Mouse (Mus musculus) olfactory bulb, adult 2 months (tissue): Measurements from ENCODE around the gene Ephb2. TPM values are rescaled to one million over a fixed set of nuclear protein-coding genes. Genes with fewer than 3 reads are reported as not detected.

Experiments
- H3K27ac ChIP-seq: fragments of 200-500 bp; 2 replicates; pipeline ENCODE4 v1.5.1; 2012; ENCODE audit warnings: low read depth, low read length; ENCODE audit not compliant: insufficient read depth
- H3K4me1 ChIP-seq: fragments of 200-500 bp; 2 replicates; pipeline ENCODE4 v1.6.1; 2012; ENCODE audit warnings: low read length; ENCODE audit not compliant: control insufficient read depth, insufficient read depth
- H3K4me3 ChIP-seq: fragments of 200-500 bp; 2 replicates; pipeline ENCODE4 v1.5.1; 2012; ENCODE audit warnings: mild to moderate bottlenecking, low read depth, low read length, moderate library complexity; ENCODE audit not compliant: insufficient read depth
- CTCF ChIP-seq: fragments of 200-500 bp; IDR thresholded peaks from 2 replicates; pipeline ENCODE4 v1.5.1; 2012; ENCODE audit warnings: low read depth, mild to moderate bottlenecking, low read length, moderate library complexity; ENCODE audit not compliant: insufficient read depth
- POLR2A ChIP-seq: fragments of 200-500 bp; IDR thresholded peaks from 2 replicates; pipeline ENCODE4 v1.6.1; 2012; ENCODE audit warnings: mild to moderate bottlenecking, low read depth, low read length, moderate library complexity; ENCODE audit not compliant: insufficient read depth
- WGBS: fragments of 180-500 bp; shearing (Covaris S2); methylation state at CpG from one replicate; pipeline ENCODE4 v1.1.7; 2018; 5-methylcytosine and 5-hydroxymethylcytosine counted together
- polyA plus RNA-seq: library from polyadenylated mRNA; stranded (reverse); fragments of >200 nt; gene quantifications from 2 replicates; pipeline ENCODE4 v1.2.4, GENCODE M21; 2012; ENCODE audit warnings: low replicate concordance; ENCODE audit not compliant: missing spikeins, insufficient read depth, insufficient read length

Ephb2 gene
- polyA plus RNA-seq, 1 experiment = not detected

DNA sequence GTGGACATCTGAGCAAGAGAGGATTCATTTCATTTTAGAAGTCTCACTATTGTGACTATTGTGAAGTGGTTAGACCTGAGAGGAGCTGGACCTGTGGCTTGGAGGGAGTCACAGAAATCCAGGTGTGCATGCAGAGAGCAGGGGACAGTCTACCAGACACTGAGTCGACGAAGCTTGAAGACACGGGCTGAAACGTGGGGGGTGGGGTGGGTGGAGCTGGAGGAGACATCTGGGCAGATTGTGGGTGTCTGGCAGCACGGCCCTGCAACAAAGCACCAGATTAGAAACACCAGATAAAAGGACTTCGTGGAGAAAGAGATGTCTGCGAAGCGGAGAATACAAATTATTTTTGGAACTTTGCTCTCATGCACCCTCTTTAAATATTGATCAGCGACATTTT lies 27.7 kb upstream of the Ephb2 start:
- H3K4me3 ChIP-seq = no peak overlapping the region
- 27% methylated on average over 9 of the region's 9 CpGs for WGBS
- H3K4me1 ChIP-seq = peaks cover 6% of the 10 kb centered on the region
- TF ChIP-seq CTCF (no peak), POLR2A (no peak)
- H3K27ac ChIP-seq = no peak overlapping the region

- whole genome bisulfite sequencing = 96% methylated on average over 2 of the region's 2 CpGs
- TF ChIP-seq POLR2A (no peak), CTCF (no peak)
- no peak overlapping the region for H3K27ac ChIP-seq
- peaks cover 6% of the 10 kb centered on the region for H3K4me1 ChIP-seq
- no peak overlapping the region for H3K4me3 ChIP-seq
Measured at GRCm38 (mm10) chr4:136862411-136862810, 26.6 kb upstream of the Ephb2 start.

DNA sequence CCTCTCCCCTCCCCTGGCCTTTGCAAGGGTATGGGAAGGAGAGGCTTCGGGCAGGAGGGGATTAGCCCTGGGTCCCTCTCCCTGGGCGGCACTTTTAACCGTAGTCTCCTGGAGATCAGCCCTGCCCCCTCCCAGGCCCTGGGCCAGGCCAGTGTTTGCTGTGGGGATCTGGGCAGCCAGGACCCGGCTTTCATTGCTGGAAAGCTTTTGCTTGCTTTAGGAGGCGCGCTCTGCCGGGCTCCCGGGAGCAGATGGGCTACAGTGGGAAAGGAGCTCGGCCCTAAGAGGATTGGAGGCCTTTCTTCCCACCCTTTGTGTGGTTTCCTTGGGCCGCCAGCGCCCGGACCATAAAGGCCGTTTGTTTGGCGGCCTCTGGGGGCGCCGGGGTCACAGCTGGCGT lies 26.0 kb upstream of the Ephb2 start:
- whole genome bisulfite sequencing = 45% methylated on average over 17 of the region's 17 CpGs
- no peak for TF ChIP-seq CTCF
- no peak for TF ChIP-seq POLR2A
- H3K4me3 ChIP-seq = no peak overlapping the region
- H3K27ac ChIP-seq = no peak overlapping the region
- H3K4me1 ChIP-seq = peaks cover 6% of the 10 kb centered on the region

DNA sequence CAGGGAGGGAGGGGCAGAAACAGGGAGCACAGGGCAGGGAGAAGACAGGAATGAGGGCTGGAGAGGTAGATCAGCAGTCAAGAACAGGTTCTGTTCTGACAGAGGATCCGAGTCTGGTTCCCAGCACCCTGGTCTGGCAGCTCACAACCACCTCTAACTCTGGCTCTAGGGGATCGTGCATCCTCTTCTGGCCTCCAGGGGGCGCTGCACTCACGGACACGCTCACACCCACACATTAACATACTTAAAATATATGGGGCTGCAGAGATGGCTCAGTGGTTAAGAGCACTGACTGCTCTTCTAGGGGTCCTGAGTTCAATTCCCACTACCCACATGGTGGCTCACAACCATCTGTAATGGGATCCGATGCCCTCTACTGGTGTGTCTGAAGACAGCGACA lies 24.2 kb upstream of the Ephb2 start:
- TF ChIP-seq POLR2A (no peak), CTCF (no peak)
- H3K27ac ChIP-seq = no peak overlapping the region
- no peak overlapping the region for H3K4me3 ChIP-seq
- 84% methylated on average over 7 of the region's 7 CpGs for WGBS
- peaks cover 6% of the 10 kb centered on the region for H3K4me1 ChIP-seq

- no peak overlapping the region for H3K27ac ChIP-seq
Measured at GRCm38 (mm10) chr4:136855081-136855480, 19.3 kb upstream of the Ephb2 start.

DNA sequence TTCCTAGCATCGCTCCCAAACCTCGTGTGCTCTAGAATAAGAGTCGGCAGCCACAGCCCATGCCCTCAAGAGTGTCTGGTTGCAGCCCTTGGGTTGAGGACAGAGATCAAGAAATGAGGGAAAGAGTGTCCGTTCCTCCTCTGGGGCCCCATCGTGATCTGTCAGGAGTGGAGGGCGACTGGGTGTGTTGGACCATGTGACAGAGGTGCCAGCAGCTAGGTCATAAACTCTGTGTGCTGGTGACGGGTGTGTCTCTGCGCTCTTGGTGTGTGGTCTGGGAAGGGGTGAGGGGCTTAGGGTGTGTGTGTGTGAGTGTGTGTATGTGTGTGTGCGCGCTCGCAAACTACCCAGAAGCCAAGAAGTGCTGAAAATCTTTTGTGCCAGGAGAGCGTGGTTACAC lies 17.2 kb upstream of the Ephb2 start:
- H3K27ac ChIP-seq = no peak overlapping the region
- no peaks in the 10 kb centered on the region for H3K4me1 ChIP-seq
- TF ChIP-seq CTCF = no peak
- no peak for TF ChIP-seq POLR2A
- 94% methylated on average over 12 of the region's 12 CpGs for WGBS
- no peak overlapping the region for H3K4me3 ChIP-seq

More at GRCm38 (mm10) chr4:136855081-136855480, 19.3 kb upstream of the Ephb2 start:
- Histone ChIP-seq H3K4me3 (no peak overlapping the region), H3K4me1 (no peaks in the 10 kb centered on the region)
- WGBS = 49% methylated on average over 6 of the region's 6 CpGs
- TF ChIP-seq POLR2A = no peak

DNA sequence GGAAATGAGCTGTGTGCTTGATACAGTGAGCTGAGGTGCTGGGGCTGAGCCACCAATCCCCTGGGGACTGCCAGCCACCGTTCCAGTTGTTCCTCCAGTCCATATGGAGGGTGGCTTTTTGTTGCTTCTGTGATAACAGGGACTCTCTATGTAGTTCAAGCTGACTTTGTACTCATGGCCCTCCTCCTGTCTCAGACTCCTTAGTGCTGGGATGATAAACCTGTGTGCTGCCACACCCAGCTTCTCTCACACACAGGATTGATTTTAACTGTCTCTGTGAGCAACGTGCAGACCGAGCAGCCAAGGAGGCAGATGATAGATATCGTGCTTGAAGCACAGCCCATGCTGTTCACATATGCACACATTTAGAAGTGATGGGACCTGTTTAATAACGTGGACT lies 16.3 kb upstream of the Ephb2 start:
- 86% methylated on average over 5 of the region's 5 CpGs for WGBS
- TF ChIP-seq POLR2A (no peak), CTCF (no peak)
- Histone ChIP-seq H3K4me1 (no peaks in the 10 kb centered on the region), H3K4me3 (no peak overlapping the region), H3K27ac (no peak overlapping the region)

- H3K4me3 ChIP-seq = no peak overlapping the region
- 78% methylated on average over 4 of the region's 4 CpGs for WGBS
- H3K27ac ChIP-seq = no peak overlapping the region
- H3K4me1 ChIP-seq = no peaks in the 10 kb centered on the region
- TF ChIP-seq CTCF = no peak
- no peak for TF ChIP-seq POLR2A
Measured at GRCm38 (mm10) chr4:136848565-136848964, 12.8 kb upstream of the Ephb2 start.

- WGBS = 66% methylated on average over 6 of the region's 6 CpGs
- H3K4me1 ChIP-seq = no peaks in the 10 kb centered on the region
- TF ChIP-seq CTCF (no peak), POLR2A (no peak)
- H3K27ac ChIP-seq = no peak overlapping the region
- H3K4me3 ChIP-seq = no peak overlapping the region
Measured at GRCm38 (mm10) chr4:136847166-136847565, 11.4 kb upstream of the Ephb2 start.

GRCm38 (mm10) chr4:136842802-136843201 lies 7.0 kb upstream of the Ephb2 start:
- TF ChIP-seq CTCF = no peak
- TF ChIP-seq POLR2A = no peak
- 89% methylated on average over 10 of the region's 10 CpGs for WGBS
- no peaks in the 10 kb centered on the region for H3K4me1 ChIP-seq
- no peak overlapping the region for H3K4me3 ChIP-seq
- no peak overlapping the region for H3K27ac ChIP-seq

GRCm38 (mm10) chr4:136842033-136842432 lies 6.2 kb upstream of the Ephb2 start:
- Histone ChIP-seq H3K4me1 (no peaks in the 10 kb centered on the region), H3K27ac (no peak overlapping the region), H3K4me3 (no peak overlapping the region)
- 88% methylated on average over 4 of the region's 4 CpGs for whole genome bisulfite sequencing
- TF ChIP-seq POLR2A = no peak
- no peak for TF ChIP-seq CTCF
